Mouse (Mus musculus) c-Kit-negative CD71-positive TER-119-positive erythroid progenitor cells, embryonic 14.5 days (primary cell): ENCODE measurements around the gene Mpp6.

Source experiments
- DNase-seq: peaks from one replicate; pipeline ENCODE4 v3.0.0-alpha.2; 2013; ENCODE audit warnings: low read depth, low spot score

Mpp6 gene

GRCm38 (mm10) chr6:50228180-50228579 is 118.1 kb downstream of the Mpp6 start:
- no peak for DNase-seq

GRCm38 (mm10) chr6:50231288-50231687 is 121.2 kb downstream of the Mpp6 start:
- no peak for DNase-seq

- DNase-seq = no peak
Measured at GRCm38 (mm10) chr6:50232984-50233383, 122.9 kb downstream of the Mpp6 start.

GRCm38 (mm10) chr6:50237963-50238362 is 127.9 kb downstream of the Mpp6 start:
- DNase-seq = no peak

GRCm38 (mm10) chr6:50239902-50240301 is 129.9 kb downstream of the Mpp6 start:
- no peak for DNase-seq

- DNase-seq = no peak
Measured at GRCm38 (mm10) chr6:50240437-50240836, 130.4 kb downstream of the Mpp6 start.

GRCm38 (mm10) chr6:50244126-50244525 is 134.1 kb downstream of the Mpp6 start:
- no peak for DNase-seq

- DNase-seq = no peak
Measured at GRCm38 (mm10) chr6:50244967-50245366, 134.9 kb downstream of the Mpp6 start.

GRCm38 (mm10) chr6:50247356-50247755 is 137.3 kb downstream of the Mpp6 start:
- no peak for DNase-seq

- DNase-seq = no peak
Measured at GRCm38 (mm10) chr6:50247791-50248190, 137.8 kb downstream of the Mpp6 start.
